Mouse (Mus musculus): ENCODE data around the gene Fam205a2. TPM values are rescaled to one million over a fixed set of nuclear protein-coding genes. Genes with fewer than 3 reads are reported as not detected.

The Fam205a2 gene
- not detected for total RNA-seq (2023)

DNA sequence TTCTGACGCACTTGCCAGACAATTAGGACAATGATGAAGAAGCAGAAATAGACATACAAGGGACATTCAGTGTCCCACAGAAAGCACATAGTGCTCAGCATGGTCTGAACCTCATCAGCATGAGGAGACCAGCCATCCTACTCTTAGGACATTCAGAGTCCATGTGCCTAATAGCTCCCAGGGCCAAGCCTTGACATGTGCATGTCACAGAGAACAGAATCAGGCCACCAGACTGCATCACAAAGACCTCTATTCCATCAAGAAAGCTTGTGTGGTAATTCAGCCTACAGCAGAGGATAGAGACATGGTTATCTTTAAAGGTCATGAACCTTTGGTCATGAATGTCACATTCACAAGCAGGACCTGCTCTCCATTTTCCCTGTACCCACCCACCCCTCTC is at the start of gene Fam205a2:
Gene Fam205a2, minus strand, starts transcription at position 101 of the 400 bp plus-strand sequence.

Other genes starting within 250 kb of the Fam205a2 start
- not detected for gene Gm21953, start 233.9 kb downstream of the Fam205a2 start, total RNA-seq (2023)
- not detected for gene Fam205a3, start 209.8 kb downstream of the Fam205a2 start, total RNA-seq (2023)
- not detected for gene Gm21586, start 88.8 kb downstream of the Fam205a2 start, total RNA-seq (2023)
- gene Gm2163, start 61.4 kb downstream of the Fam205a2 start, total RNA-seq (2023) = not detected
- not detected for gene Gm10591, start 84.0 kb upstream of the Fam205a2 start, total RNA-seq (2023)
- gene Gm2564, start 101.5 kb upstream of the Fam205a2 start, total RNA-seq (2023) = not detected
- gene Ccl27b, start 127.1 kb upstream of the Fam205a2 start, total RNA-seq (2023) = not detected
- not detected for gene Il11ra2, start 133.7 kb upstream of the Fam205a2 start, total RNA-seq (2023)
- gene 4930578G10Rik, start 207.4 kb upstream of the Fam205a2 start, total RNA-seq (2023) = not detected
- gene Ccl19, start 228.4 kb upstream of the Fam205a2 start, total RNA-seq (2023) = not detected
- gene Ccl21a, start 245.8 kb upstream of the Fam205a2 start, total RNA-seq (2023) = not detected